ENCODE assay signal across 26 mouse cellular contexts in genomic region chr19:42980537-42980936, GRCm38 (mm10).
"Had no signal": no experiment of that assay in that cellular context is flagged by ENCODE, and none has a peak within 500 bp of the region (broad histone marks: within the 10 kb centered on the region; RNA-seq: fewer than 3 reads in every experiment).

No protein-coding gene starts in this region.

- H3K27me3 ChIP-seq: limb, embryonic 13.5 days; liver, embryonic 12.5 days; liver, embryonic 15.5 days; midbrain, embryonic 12.5 days; midbrain, embryonic 15.5 days; neural tube, embryonic 12.5 days had no signal

- H3K4me1 ChIP-seq: liver, embryonic 12.5 days; liver, embryonic 15.5 days; midbrain, embryonic 12.5 days; midbrain, embryonic 15.5 days; neural tube, embryonic 12.5 days had no signal

- H3K9ac ChIP-seq: limb, embryonic 13.5 days; liver, embryonic 12.5 days; liver, embryonic 15.5 days; midbrain, embryonic 12.5 days; midbrain, embryonic 15.5 days; neural tube, embryonic 12.5 days; neural tube, embryonic 15.5 days had no signal

- ATAC-seq: hindbrain, postnatal 0 days; inflammation-experienced regulatory T-cells, adult 6 months; liver, embryonic 12.5 days; midbrain, embryonic 15.5 days had no signal

- DNase-seq: kidney, postnatal 14 days; kidney, postnatal 4 days; layer of hippocampus, adult 9-11 months; liver; lung, adult 18-20 months; lung, postnatal 14 days; right cerebral cortex, adult 18-20 months; right cerebral cortex, postnatal 14 days; right cerebral cortex, postnatal 4 days; thymus, adult 2 months; thymus, postnatal 14 days; thymus, postnatal 4 days had no signal

- H3K36me3 ChIP-seq: limb, embryonic 10.5 days; limb, embryonic 13.5 days; liver, embryonic 12.5 days; liver, embryonic 15.5 days; midbrain, embryonic 12.5 days; midbrain, embryonic 15.5 days; neural tube, embryonic 12.5 days; neural tube, embryonic 15.5 days had no signal

- H3K4me2 ChIP-seq: limb, embryonic 13.5 days; liver, embryonic 12.5 days; liver, embryonic 15.5 days; midbrain, embryonic 12.5 days; midbrain, embryonic 15.5 days; neural tube, embryonic 12.5 days; neural tube, embryonic 15.5 days had no signal

- H3K4me3 ChIP-seq: layer of hippocampus, adult 2 months; left cerebral cortex, adult 2 months; limb, embryonic 10.5 days; limb, embryonic 13.5 days; liver, embryonic 12.5 days; liver, embryonic 15.5 days; midbrain, embryonic 12.5 days; midbrain, embryonic 15.5 days; neural tube, embryonic 12.5 days; neural tube, embryonic 15.5 days had no signal

- H3K27ac ChIP-seq: hindbrain, postnatal 0 days; layer of hippocampus, adult 2 months; left cerebral cortex, adult 2 months; limb, embryonic 10.5 days; limb, embryonic 13.5 days; liver, embryonic 12.5 days; liver, embryonic 15.5 days; macrophage; midbrain, embryonic 12.5 days; midbrain, embryonic 15.5 days; neural tube, embryonic 12.5 days; neural tube, embryonic 15.5 days; stomach, postnatal 0 days had no signal

- H3K9me3 ChIP-seq: liver, embryonic 12.5 days; liver, embryonic 15.5 days; midbrain, embryonic 12.5 days; midbrain, embryonic 15.5 days had no signal
